Mouse (Mus musculus): Measurements from ENCODE around the gene Dgkh.

GRCm38 (mm10) chr14:78553661-78554060 lies 178.9 kb downstream of the Dgkh start:
- TF ChIP-seq CTCF (IDR thresholded peaks at IDR 0.05; ENCODE audit: extremely low read depth, insufficient read depth, insufficient read length, insufficient replicate concordance): no peak
- TF ChIP-seq POLR2A (IDR thresholded peaks at IDR 0.05; ENCODE audit: low read depth, low read length): no peak

Measured in spleen, adult 2 months (tissue).